Mouse (Mus musculus) C3H10T1/2 (cell line): ENCODE results near the gene Gm21586. TPM values are rescaled to one million over a fixed set of nuclear protein-coding genes. Genes with fewer than 3 reads are reported as not detected.

Source experiments
- polyA plus RNA-seq, 2 experiments: library from polyadenylated mRNA; unstranded; fragments of >200 nt; fragmentation: generic; extraction: Trizol; gene quantifications; one replicate each; pipeline ENCODE4 v1.2.1; 2012; ENCODE audit warnings: missing spikeins in 2 of 2

The Gm21586 gene
- polyA plus RNA-seq, result not detected

DNA sequence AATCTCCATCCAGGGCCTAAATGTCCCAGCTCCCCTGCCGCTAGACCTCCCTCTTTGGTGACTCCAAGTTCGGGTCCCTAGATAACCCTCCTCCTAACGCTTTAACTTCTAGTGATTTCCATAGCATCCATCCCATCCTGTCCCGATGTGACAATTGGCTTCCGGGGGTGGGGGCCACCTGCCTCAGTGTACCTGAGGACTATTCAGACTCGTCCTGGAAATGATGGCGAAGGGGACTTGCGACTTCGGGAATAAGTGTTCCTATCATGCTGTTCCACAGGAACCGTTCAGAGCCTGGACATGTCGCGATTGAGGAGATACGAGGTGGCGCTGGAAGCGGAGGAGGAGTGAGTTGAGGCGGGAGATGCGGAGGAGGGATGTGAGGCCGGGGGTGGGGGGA lies at the start of gene Gm21586:
Gene Gm21586 (plus strand): TSS at position 301 of the 400 bp plus-strand sequence.

DNA sequence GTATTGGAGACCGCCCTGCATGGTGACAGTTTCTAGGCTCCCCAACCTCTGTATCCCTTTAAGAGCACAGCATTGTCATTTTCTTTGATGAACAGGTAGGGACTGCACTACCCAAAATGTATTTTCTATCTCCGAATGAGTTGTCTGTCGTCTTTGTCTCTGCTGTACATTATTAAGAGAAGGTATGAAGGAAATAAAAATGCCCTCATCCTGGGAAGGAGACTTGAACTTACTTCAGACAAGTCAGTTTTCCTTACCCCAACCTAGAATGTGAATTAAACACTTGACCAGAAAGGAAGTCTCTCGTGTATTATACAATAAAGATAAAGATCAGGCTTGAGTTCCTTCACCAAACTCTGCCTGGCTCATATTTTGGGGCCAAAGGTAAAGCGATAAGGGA lies 27.3 kb downstream of the Gm21586 start, which contains the start of gene Gm2163:
Gene Gm2163 (plus strand): TSS at position 301 of the 400 bp plus-strand sequence.

Other genes with a start within 250 kb of the Gm21586 start
- gene Gm10600, start 198.7 kb upstream of the Gm21586 start, polyA plus RNA-seq, result not detected
- not detected for gene Ccl21b, start 183.6 kb upstream of the Gm21586 start, polyA plus RNA-seq
- not detected for gene Gm21953, start 145.1 kb upstream of the Gm21586 start, polyA plus RNA-seq
- gene Fam205a3, start 121.0 kb upstream of the Gm21586 start, polyA plus RNA-seq, result not detected
- not detected for gene Gm2163, start 27.4 kb downstream of the Gm21586 start, polyA plus RNA-seq
- gene Fam205a2, start 88.8 kb downstream of the Gm21586 start, polyA plus RNA-seq, result not detected
- gene Gm10591, start 172.8 kb downstream of the Gm21586 start, polyA plus RNA-seq, result not detected
- gene Gm2564, start 190.3 kb downstream of the Gm21586 start, polyA plus RNA-seq, result not detected
- gene Ccl27b, start 215.9 kb downstream of the Gm21586 start, polyA plus RNA-seq, result not detected
- gene Il11ra2, start 222.5 kb downstream of the Gm21586 start, polyA plus RNA-seq, result under 1 TPM in 1 of 2 experiments, not detected in 1; 0.19 TPM